Comparison of ENCODE assay signal across 7 mouse cellular contexts in genomic region chr8:71477196-71477845, GRCm38 (mm10). TPM values are rescaled to one million over a fixed set of nuclear protein-coding genes. Genes with fewer than 3 reads are reported as not detected.
A peak's percentile ranks its signal among the peaks of the same experiment; 100 is the strongest.
DNase-seq lines count a peak whose midpoint lies in the region; ATAC-seq lines count a peak whose summit lies in the region.

No protein-coding gene starts in this region.

- H3K27me3 ChIP-seq in megakaryocyte, embryonic 14.5 days (replicated peaks), result peaks cover 7% of the 10 kb centered on the region
- H3K27me3 ChIP-seq in forebrain, embryonic 16.5 days (replicated peaks; ENCODE audit: control insufficient read depth, insufficient read depth, low read length), result no peaks in the 10 kb centered on the region
- peaks cover 43% of the 10 kb centered on the region for H3K27me3 ChIP-seq in liver, embryonic 12.5 days (replicated peaks)
- H3K27me3 ChIP-seq in splenic B cell, adult 2 months (ENCODE audit: control insufficient read depth, insufficient read depth, low read length, poor library complexity, severe bottlenecking), result no peaks in the 10 kb centered on the region

- H3K9ac ChIP-seq in forebrain, embryonic 16.5 days (replicated peaks; ENCODE audit: low read depth, low read length), result peak overlapping the region; percentile 66
- H3K9ac ChIP-seq in liver, embryonic 12.5 days, result peak overlapping the region; percentile 78

- peak; percentile 68 for DNase-seq in brain, adult 2 months (ENCODE audit: low read depth, low spot score)
- peak; percentile 57 for DNase-seq in splenic B cell, adult 2 months (ENCODE audit: low read depth, low spot score)
- no peak for DNase-seq in ovary, adult 18-20 months (ENCODE audit: low spot score)

- H3K4me2 ChIP-seq in forebrain, embryonic 16.5 days (ENCODE audit: low read length), result peak overlapping the region; percentile 64
- H3K4me2 ChIP-seq in liver, embryonic 12.5 days, result peak overlapping the region; percentile 97

- H3K27ac ChIP-seq in forebrain, embryonic 16.5 days (ENCODE audit: low read length), result peak overlapping the region; percentile 93
- H3K27ac ChIP-seq in liver, embryonic 12.5 days, result no peak overlapping the region

- peaks cover 35% of the 10 kb centered on the region for H3K36me3 ChIP-seq in megakaryocyte, embryonic 14.5 days (replicated peaks; ENCODE audit: low read length)
- H3K36me3 ChIP-seq in forebrain, embryonic 16.5 days (ENCODE audit: control insufficient read depth, insufficient read depth), result peaks cover 23% of the 10 kb centered on the region
- peaks cover 35% of the 10 kb centered on the region for H3K36me3 ChIP-seq in liver, embryonic 12.5 days
- no peaks in the 10 kb centered on the region; the same call in 1 of the 2 replicates for H3K36me3 ChIP-seq in splenic B cell, adult 2 months (ENCODE audit: control insufficient read depth, insufficient read depth, low read length, poor library complexity, severe bottlenecking)

- no peak for ATAC-seq in megakaryocyte, adult 5-6 weeks (ENCODE audit: poor library complexity, severe bottlenecking)
- ATAC-seq in forebrain, embryonic 16.5 days, result peak; percentile 4; the same call in 1 of the 2 replicates
- no peak for ATAC-seq in liver, embryonic 12.5 days

- peaks cover 30% of the 10 kb centered on the region for H3K4me1 ChIP-seq in megakaryocyte, embryonic 14.5 days
- peaks cover 17% of the 10 kb centered on the region for H3K4me1 ChIP-seq in forebrain, embryonic 16.5 days (replicated peaks; ENCODE audit: control insufficient read depth, insufficient read depth, low read length)
- H3K4me1 ChIP-seq in liver, embryonic 12.5 days, result peaks cover 53% of the 10 kb centered on the region

- WGBS in forebrain, embryonic 16.5 days, result 31% methylated on average over 14 of the region's 14 CpGs
- WGBS in liver, embryonic 12.5 days (ENCODE audit: insufficient replicate concordance), result 28% methylated on average over 14 of the region's 14 CpGs

- H3K4me3 ChIP-seq in megakaryocyte, embryonic 14.5 days (replicated peaks), result peak overlapping the region; percentile 94
- peak overlapping the region; percentile 56 for H3K4me3 ChIP-seq in forebrain, embryonic 16.5 days (replicated peaks; ENCODE audit: low read length)
- peak overlapping the region; percentile 69 for H3K4me3 ChIP-seq in liver, embryonic 12.5 days

- no peaks in the 10 kb centered on the region for H3K9me3 ChIP-seq in megakaryocyte, embryonic 14.5 days
- no peaks in the 10 kb centered on the region for H3K9me3 ChIP-seq in forebrain, embryonic 16.5 days (ENCODE audit: control insufficient read depth, low read length)
- H3K9me3 ChIP-seq in liver, embryonic 12.5 days (replicated peaks), result no peaks in the 10 kb centered on the region

RNA-seq across cellular contexts. Expression of gene Dda1, which starts 8.3 kb away (rescaled TPM):
- polyA plus RNA-seq in megakaryocyte, embryonic 14.5 days (2012; ENCODE audit: insufficient read depth, low replicate concordance), result 346 and 1,390 TPM in 2 replicates
- total RNA-seq in megakaryocyte, adult 5-6 weeks (2015), result 39.1 and 44.0 TPM in 2 replicates
- total RNA-seq in megakaryocyte, adult 5-6 weeks (2017), result 14.2 and 26.3 TPM in 2 replicates
- polyA plus RNA-seq in forebrain, embryonic 16.5 days (2015; fragmentation: Nextera tagmentation; extraction: Ambion mirVana), result 218 and 236 TPM in 2 replicates
- 60.6 and 63.1 TPM in 2 replicates for polyA plus RNA-seq in liver, embryonic 12.5 days (2016; fragmentation: Nextera tagmentation; extraction: Ambion mirVana)

RNA-seq across cellular contexts. Expression of gene Ano8, which starts 8.4 kb away (rescaled TPM):
- polyA plus RNA-seq in megakaryocyte, embryonic 14.5 days (2012; ENCODE audit: insufficient read depth, low replicate concordance), result 3.3 and 3.4 TPM in 2 replicates
- total RNA-seq in megakaryocyte, adult 5-6 weeks (2015), result 0.47 and 1.5 TPM in 2 replicates
- total RNA-seq in megakaryocyte, adult 5-6 weeks (2017), result 3.0 and 4.2 TPM in 2 replicates
- 4.1 and 4.4 TPM in 2 replicates for polyA plus RNA-seq in forebrain, embryonic 16.5 days (2015; fragmentation: Nextera tagmentation; extraction: Ambion mirVana)
- 1.2 TPM in 2 replicates for polyA plus RNA-seq in liver, embryonic 12.5 days (2016; fragmentation: Nextera tagmentation; extraction: Ambion mirVana)

RNA-seq across cellular contexts. Expression of gene Gtpbp3, which starts 10.6 kb away (rescaled TPM):
- 17.4 and 21.7 TPM in 2 replicates for polyA plus RNA-seq in megakaryocyte, embryonic 14.5 days (2012; ENCODE audit: insufficient read depth, low replicate concordance)
- total RNA-seq in megakaryocyte, adult 5-6 weeks (2015), result 3.4 and 3.7 TPM in 2 replicates
- 12.1 and 14.2 TPM in 2 replicates for total RNA-seq in megakaryocyte, adult 5-6 weeks (2017)
- 12.1 and 12.6 TPM in 2 replicates for polyA plus RNA-seq in forebrain, embryonic 16.5 days (2015; fragmentation: Nextera tagmentation; extraction: Ambion mirVana)
- polyA plus RNA-seq in liver, embryonic 12.5 days (2016; fragmentation: Nextera tagmentation; extraction: Ambion mirVana), result 9.3 and 9.6 TPM in 2 replicates

RNA-seq across cellular contexts. Expression of gene Mrpl34, which starts 12.6 kb away (rescaled TPM):
- 206 and 242 TPM in 2 replicates for polyA plus RNA-seq in megakaryocyte, embryonic 14.5 days (2012; ENCODE audit: insufficient read depth, low replicate concordance)
- total RNA-seq in megakaryocyte, adult 5-6 weeks (2015), result 31.6 and 40.1 TPM in 2 replicates
- 33.5 and 36.1 TPM in 2 replicates for total RNA-seq in megakaryocyte, adult 5-6 weeks (2017)
- polyA plus RNA-seq in forebrain, embryonic 16.5 days (2015; fragmentation: Nextera tagmentation; extraction: Ambion mirVana), result 173 and 178 TPM in 2 replicates
- polyA plus RNA-seq in liver, embryonic 12.5 days (2016; fragmentation: Nextera tagmentation; extraction: Ambion mirVana), result 168 and 173 TPM in 2 replicates

RNA-seq across cellular contexts. Expression of gene Abhd8, which starts 13.9 kb away (rescaled TPM):
- polyA plus RNA-seq in megakaryocyte, embryonic 14.5 days (2012; ENCODE audit: insufficient read depth, low replicate concordance), result 8.9 and 22.6 TPM in 2 replicates
- 2.4 and 3.1 TPM in 2 replicates for total RNA-seq in megakaryocyte, adult 5-6 weeks (2015)
- 5.8 and 7.4 TPM in 2 replicates for total RNA-seq in megakaryocyte, adult 5-6 weeks (2017)
- 113 and 127 TPM in 2 replicates for polyA plus RNA-seq in forebrain, embryonic 16.5 days (2015; fragmentation: Nextera tagmentation; extraction: Ambion mirVana)
- 16.0 and 17.4 TPM in 2 replicates for polyA plus RNA-seq in liver, embryonic 12.5 days (2016; fragmentation: Nextera tagmentation; extraction: Ambion mirVana)
